Mouse (Mus musculus) stomach, postnatal 0 days (tissue): Measurements from ENCODE around the gene Zfp148.

Experiments
- CTCF ChIP-seq: IDR thresholded peaks from 2 replicates; pipeline ENCODE4 v1.5.1; 2016; ENCODE audit warnings: antibody characterized with exemption, low read depth, mild to moderate bottlenecking, moderate library complexity
- EP300 ChIP-seq: optimal IDR thresholded peaks from 2 replicates; pipeline ENCODE3; 2016; ENCODE audit warnings: antibody characterized with exemption

DNA sequence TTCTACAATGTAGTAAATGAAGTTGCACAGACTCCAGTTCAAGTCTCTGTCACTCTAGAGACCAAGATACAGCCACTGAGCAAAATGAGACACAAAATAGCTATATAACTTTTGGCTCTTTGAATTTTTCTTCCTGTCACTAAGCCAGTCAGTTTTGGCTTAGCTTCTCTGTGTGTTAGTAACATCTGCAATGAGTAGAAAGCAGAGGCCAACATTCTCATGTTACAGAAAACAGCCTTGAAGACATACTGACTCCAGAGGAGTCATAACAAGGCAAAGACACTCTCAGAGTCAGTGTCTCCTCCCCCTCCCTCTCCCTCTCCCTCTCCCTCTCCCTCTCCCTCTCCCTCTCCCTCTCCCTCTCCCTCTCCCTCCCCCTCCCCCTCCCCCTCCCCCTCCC lies 89.3 kb downstream of the Zfp148 start:
- TF ChIP-seq CTCF (no peak), EP300 (no peak)
